Mouse (Mus musculus): ENCODE measurements around the gene Vmn2r39. TPM values are rescaled to one million over a fixed set of nuclear protein-coding genes. Genes with fewer than 3 reads are reported as not detected.
"Not testable (repeated sequence)": the region's sequence is repeated elsewhere in the genome, so short reads cannot be mapped to it uniquely, and the experiment has no call there.

Gene Vmn2r39
- total RNA-seq (2021): not detected

GRCm38 (mm10) chr7:9030698-9031097 lies at the start of gene Vmn2r39:
Gene Vmn2r39 (minus strand): TSS chr7:9030798.
- DNase-seq (ENCODE audit: extremely low spot score in 1 of 2, low spot score in 2 of 2); intact Hi-C loops (cut with DNase I): not testable (repeated sequence)

GRCm38 (mm10) chr7:9065353-9065752 lies 34.8 kb upstream of the Vmn2r39 start:
- intact Hi-C loops (cut with DNase I); DNase-seq (ENCODE audit: extremely low spot score in 1 of 2, low spot score in 2 of 2): not testable (repeated sequence)

Other genes with a start within 250 kb of the Vmn2r39 start
- not detected for gene Vmn2r40, start 99.4 kb downstream of the Vmn2r39 start, total RNA-seq (2021)
- gene Vmn2r38, start 67.1 kb upstream of the Vmn2r39 start, total RNA-seq (2021): not detected
- not detected for gene Vmn2r37, start 192.9 kb upstream of the Vmn2r39 start, total RNA-seq (2021)